Comparison of ENCODE assay signal across 8 mouse cellular contexts in the genomic region with DNA sequence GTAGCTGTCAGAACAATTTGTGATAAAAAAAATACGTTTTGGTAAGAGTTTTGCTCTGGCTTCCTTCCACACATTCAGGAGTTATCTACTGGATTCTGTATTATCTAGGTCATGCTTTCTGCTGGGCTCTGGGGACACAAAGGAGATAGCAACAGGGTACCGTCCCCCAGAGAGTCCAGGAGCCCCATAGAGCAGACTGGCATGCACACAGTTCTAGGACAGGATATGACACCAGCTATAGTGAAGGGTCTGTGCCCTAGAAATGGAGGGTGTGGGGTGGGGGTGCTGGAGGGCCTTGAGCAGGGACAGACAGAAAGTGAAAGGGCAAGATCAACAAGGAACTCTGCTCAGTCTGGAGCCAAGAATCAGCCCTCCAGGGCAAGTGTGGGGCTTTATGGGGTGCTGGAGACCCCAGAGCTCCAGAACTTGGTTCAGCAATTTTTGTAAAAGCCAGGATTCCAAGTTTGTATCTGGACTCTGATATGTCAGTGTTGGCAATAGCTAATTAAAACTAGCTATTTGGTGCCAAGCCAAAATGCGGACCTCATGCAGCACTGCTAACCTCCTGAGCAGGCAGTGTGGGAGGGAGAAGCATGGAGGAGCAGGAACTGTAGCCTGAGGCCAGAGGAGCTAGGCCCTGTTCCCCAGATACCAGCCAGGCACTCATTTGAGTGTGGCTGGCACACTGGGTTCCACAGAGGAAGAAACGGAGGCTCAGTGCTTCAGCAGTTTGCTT. TPM values are rescaled to one million over a fixed set of nuclear protein-coding genes. Genes with fewer than 3 reads are reported as not detected.
DNase-seq lines count a peak whose midpoint lies in the region; ATAC-seq and TF ChIP-seq lines count a peak whose summit lies in the region.

No protein-coding gene starts in this region.

- no peaks in the 10 kb centered on the region for H3K9me3 ChIP-seq in heart, embryonic 10.5 days
- no peaks in the 10 kb centered on the region for H3K9me3 ChIP-seq in kidney, embryonic 15.5 days (replicated peaks)
- H3K9me3 ChIP-seq in midbrain, postnatal 0 days (ENCODE audit: low read length): no peaks in the 10 kb centered on the region

- WGBS in heart, embryonic 10.5 days: 52% methylated on average over 4 of the region's 4 CpGs
- 68% methylated on average over 4 of the region's 4 CpGs for WGBS in kidney, embryonic 15.5 days
- 57% methylated on average over 4 of the region's 4 CpGs for WGBS in midbrain, postnatal 0 days

- H3K4me1 ChIP-seq in heart, embryonic 10.5 days: peaks cover 26% of the 10 kb centered on the region
- H3K4me1 ChIP-seq in kidney, embryonic 15.5 days: peaks cover 22% of the 10 kb centered on the region
- peaks cover 14% of the 10 kb centered on the region for H3K4me1 ChIP-seq in midbrain, postnatal 0 days (ENCODE audit: insufficient read depth, low read length)

- no peak for ATAC-seq in cerebellum, adult (ENCODE audit: insufficient number of reproducible peaks, low FRiP score, low TSS enrichment)
- no peak for ATAC-seq in kidney, embryonic 15.5 days (replicated peaks; ENCODE audit: low FRiP score)
- ATAC-seq in midbrain, postnatal 0 days (ENCODE audit: low FRiP score): no peak

- H3K36me3 ChIP-seq in heart, embryonic 10.5 days: peaks cover 11% of the 10 kb centered on the region
- 0 out of 2 replicates have a peak, but pooled peaks cover 4% of the 10 kb centered on the region for H3K36me3 ChIP-seq in kidney, embryonic 15.5 days
- no peaks in the 10 kb centered on the region for H3K36me3 ChIP-seq in midbrain, postnatal 0 days (ENCODE audit: insufficient read depth, low read length)

- peak overlapping the region; percentile 89 for H3K4me2 ChIP-seq in kidney, embryonic 15.5 days
- peak overlapping the region; percentile 88 for H3K4me2 ChIP-seq in midbrain, postnatal 0 days (ENCODE audit: low read depth, low read length, poor library complexity, severe bottlenecking)

- H3K4me3 ChIP-seq in heart, embryonic 10.5 days: peak overlapping the region; percentile 20
- H3K4me3 ChIP-seq in kidney, embryonic 15.5 days (replicated peaks): no peak overlapping the region
- peak overlapping the region; percentile 98 for H3K4me3 ChIP-seq in midbrain, postnatal 0 days (ENCODE audit: low read depth, low read length)

- TF ChIP-seq CTCF in midbrain, postnatal 0 days (IDR thresholded peaks at IDR 0.05): no peak

- H3K9ac ChIP-seq in kidney, embryonic 15.5 days: 0 out of 2 replicates have a peak overlapping the region, but pooled peaks have one; percentile 7
- peak overlapping the region; percentile 39 for H3K9ac ChIP-seq in midbrain, postnatal 0 days (replicated peaks; ENCODE audit: low read length, poor library complexity, severe bottlenecking)

- H3K27me3 ChIP-seq in heart, embryonic 10.5 days (ENCODE audit: insufficient read depth, poor library complexity, severe bottlenecking): no peaks in the 10 kb centered on the region
- H3K27me3 ChIP-seq in kidney, embryonic 15.5 days: no peaks in the 10 kb centered on the region
- H3K27me3 ChIP-seq in midbrain, postnatal 0 days (ENCODE audit: insufficient read depth, low read length): no peaks in the 10 kb centered on the region

- peak; percentile 38 to 42 for DNase-seq in cerebellum, adult 18-20 months
- peak; percentile 7 for DNase-seq in adrenal gland, postnatal 25 days
- peak; percentile 75 for DNase-seq in heart, embryonic 10.5 days (ENCODE audit: low spot score)
- no peak for DNase-seq in midbrain, postnatal 0 days (ENCODE audit: low spot score)
- no peak for DNase-seq in layer of hippocampus, adult 11-12 months (ENCODE audit: low spot score)
- no peak for DNase-seq in lung, postnatal 36 days

- peak overlapping the region; percentile 10; the same call in 1 of the 2 replicates for H3K27ac ChIP-seq in heart, embryonic 10.5 days
- no peak overlapping the region for H3K27ac ChIP-seq in kidney, embryonic 15.5 days
- H3K27ac ChIP-seq in midbrain, postnatal 0 days (ENCODE audit: low read depth, low read length): no peak overlapping the region

RNA-seq across cellular contexts. Expression of gene Mapk9, which starts 1.7 kb away (rescaled TPM):
- total RNA-seq in adrenal gland, postnatal 25 days (2021): 65.6 and 76.5 TPM in 2 replicates
- polyA plus RNA-seq in heart, embryonic 10.5 days (2016; fragmentation: Nextera tagmentation; extraction: Ambion mirVana): 30.2 and 31.5 TPM in 2 replicates
- polyA plus RNA-seq in kidney, embryonic 15.5 days (2015; fragmentation: Nextera tagmentation; extraction: Ambion mirVana): 30.3 and 30.4 TPM in 2 replicates
- total RNA-seq in midbrain, postnatal 0 days (2014; rRNA removed): 128 and 157 TPM in 2 replicates
- polyA plus RNA-seq in midbrain, postnatal 0 days (2015; fragmentation: Nextera tagmentation; extraction: Ambion mirVana): 70.4 and 72.1 TPM in 2 replicates

RNA-seq across cellular contexts. Expression of gene Rasgef1c, which starts 53.4 kb away (rescaled TPM):
- total RNA-seq in adrenal gland, postnatal 25 days (2021): 0.49 TPM in 1 of 2 replicates, not detected in the other
- 0.17 and 0.20 TPM in 2 replicates for polyA plus RNA-seq in heart, embryonic 10.5 days (2016; fragmentation: Nextera tagmentation; extraction: Ambion mirVana)
- polyA plus RNA-seq in kidney, embryonic 15.5 days (2015; fragmentation: Nextera tagmentation; extraction: Ambion mirVana): 0.18 TPM in 1 of 2 replicates, not detected in the other
- 44.8 and 45.7 TPM in 2 replicates for total RNA-seq in midbrain, postnatal 0 days (2014; rRNA removed)
- polyA plus RNA-seq in midbrain, postnatal 0 days (2015; fragmentation: Nextera tagmentation; extraction: Ambion mirVana): 42.6 and 43.3 TPM in 2 replicates

RNA-seq across cellular contexts. Expression of gene Gfpt2, which starts 54.3 kb away (rescaled TPM):
- total RNA-seq in adrenal gland, postnatal 25 days (2021): 2.8 and 2.9 TPM in 2 replicates
- polyA plus RNA-seq in heart, embryonic 10.5 days (2016; fragmentation: Nextera tagmentation; extraction: Ambion mirVana): 21.3 and 24.5 TPM in 2 replicates
- 12.4 and 13.8 TPM in 2 replicates for polyA plus RNA-seq in kidney, embryonic 15.5 days (2015; fragmentation: Nextera tagmentation; extraction: Ambion mirVana)
- total RNA-seq in midbrain, postnatal 0 days (2014; rRNA removed): 3.1 and 6.0 TPM in 2 replicates
- 3.9 and 4.3 TPM in 2 replicates for polyA plus RNA-seq in midbrain, postnatal 0 days (2015; fragmentation: Nextera tagmentation; extraction: Ambion mirVana)

Comparison
In these comparisons a context has a peak if more than half of its experiments do, and no peak if none do; other contexts are left out.
1. DNase-seq: peak in cerebellum, adult 18-20 months (2 of 2), adrenal gland, postnatal 25 days (single experiment) and heart, embryonic 10.5 days (single experiment); none in midbrain, postnatal 0 days (single experiment), layer of hippocampus, adult 11-12 months (single experiment) and lung, postnatal 36 days (single experiment).
2. RNA of gene Rasgef1c, which starts 53.4 kb away (polyA plus RNA-seq): 42.6 to 43.3 TPM in midbrain, postnatal 0 days; 0.17 to 0.20 TPM in heart, embryonic 10.5 days and 0.18 TPM in kidney, embryonic 15.5 days; every median in the first group is over 10 times any median in the second.